Mouse (Mus musculus): Measurements from ENCODE around the gene Gm4133. TPM values are rescaled to one million over a fixed set of nuclear protein-coding genes. Genes with fewer than 3 reads are reported as not detected.
"Not testable (repeated sequence)": the region's sequence is repeated elsewhere in the genome, so short reads cannot be mapped to it uniquely, and the experiment has no call there.

The Gm4133 gene
- total RNA-seq (2021): not detected

- DNase-seq (ENCODE audit: extremely low spot score in 1 of 2, low spot score in 2 of 2); intact Hi-C loops (cut with DNase I): not testable (repeated sequence)
Observed at GRCm38 (mm10) chr7:20333965-20334364, at the start of gene Gm4133. Gene Gm4133 (minus strand): TSS chr7:20334065.

- DNase-seq (ENCODE audit: extremely low spot score in 1 of 2, low spot score in 2 of 2); intact Hi-C loops (cut with DNase I): not testable (repeated sequence)
Observed at GRCm38 (mm10) chr7:20375310-20375709, 41.4 kb upstream of the Gm4133 start, which contains the start of gene Gm5728. Gene Gm5728 (minus strand): TSS chr7:20375410.

Other genes with a start within 250 kb of the Gm4133 start
- gene Vmn1r91, start 234.4 kb downstream of the Gm4133 start, total RNA-seq (2021): not detected
- not detected for gene Gm16442, start 211.5 kb downstream of the Gm4133 start, total RNA-seq (2021)
- not detected for gene Vmn1r93, start 195.0 kb downstream of the Gm4133 start, total RNA-seq (2021)
- gene Vmn1r94, start 165.7 kb downstream of the Gm4133 start, total RNA-seq (2021): not detected
- gene Vmn1r95, start 140.4 kb downstream of the Gm4133 start, total RNA-seq (2021): not detected
- gene Gm6164, start 128.5 kb downstream of the Gm4133 start, total RNA-seq (2021): not detected
- not detected for gene Gm4498, start 100.2 kb downstream of the Gm4133 start, total RNA-seq (2021)
- gene Gm5890, start 71.2 kb downstream of the Gm4133 start, total RNA-seq (2021): not detected
- not detected for gene Gm5728, start 41.3 kb upstream of the Gm4133 start, total RNA-seq (2021)
- not detected for gene Vmn1r100, start 83.9 kb upstream of the Gm4133 start, total RNA-seq (2021)
- not detected for gene Vmn1r101, start 108.5 kb upstream of the Gm4133 start, total RNA-seq (2021)
- gene Gm10670, start 140.9 kb upstream of the Gm4133 start, total RNA-seq (2021): not detected
- gene Vmn1r103, start 176.5 kb upstream of the Gm4133 start, total RNA-seq (2021): not detected
- gene Vmn1r104, start 199.8 kb upstream of the Gm4133 start, total RNA-seq (2021): not detected
- not detected for gene Gm5726, start 211.7 kb upstream of the Gm4133 start, total RNA-seq (2021)
- gene Gm4141, start 242.2 kb upstream of the Gm4133 start, total RNA-seq (2021): not detected

Measured in left cerebral cortex, postnatal 10 days (tissue).